Mouse (Mus musculus) CH12.LX (cell line): ENCODE results near the gene Ptprd.

Source experiments
- CTCF ChIP-seq, 2 experiments: IDR thresholded peaks in 1 of 2; conservative IDR thresholded peaks in 1 of 2; 2 replicates each; pipeline ENCODE4 v1.5.1; 2011 to 2012; ENCODE audit warnings: low read depth in 2 of 2, low read length in 2 of 2, improper control_type of control experiment in 1 of 2, inconsistent platforms in 1 of 2, mild to moderate bottlenecking in 1 of 2, moderate library complexity in 1 of 2
- POLR2A ChIP-seq: IDR thresholded peaks from 2 replicates; pipeline ENCODE4 v1.6.1; 2011; ENCODE audit warnings: low read depth, mild to moderate bottlenecking, improper control_type of control experiment, low read length
- SIN3A ChIP-seq: IDR thresholded peaks from 2 replicates; pipeline ENCODE4 v1.6.1; 2012; ENCODE audit warnings: low read length, improper control_type of control experiment, inconsistent platforms
- TBP ChIP-seq: conservative IDR thresholded peaks from 2 replicates; pipeline ENCODE4 v1.6.1; 2011; ENCODE audit warnings: low read depth, low read length, improper control_type of control experiment
- USF1 ChIP-seq: IDR thresholded peaks from 2 replicates; pipeline ENCODE4 v1.6.1; 2014; ENCODE audit warnings: low read depth, mild to moderate bottlenecking, inconsistent platforms, low read length, improper control_type of control experiment

- TF ChIP-seq CTCF (conservative IDR thresholded peaks at IDR 0.05 in 1 of 2, IDR thresholded peaks at IDR 0.05 in 1 of 2; ENCODE audit: low read depth in 2 of 2, low read length in 2 of 2) (no peak), USF1 (no peak), TBP (no peak), POLR2A (no peak), SIN3A (no peak)
Observed at GRCm38 (mm10) chr4:76566006-76566405, 1645.8 kb downstream of the Ptprd start.
